Mouse (Mus musculus) forebrain, embryonic 10.5 days (tissue): Measurements from ENCODE around the gene Tuba4a. TPM values are rescaled to one million over a fixed set of nuclear protein-coding genes. Genes with fewer than 3 reads are reported as not detected.
A peak's percentile ranks its signal among the peaks of the same experiment; 100 is the strongest.

Source experiments
- DNase-seq: peaks from one replicate; pipeline ENCODE4 v3.0.0-alpha.2; 2017; ENCODE audit warnings: low spot score; ENCODE audit errors: extremely low spot score
- H3K27ac ChIP-seq: fragments of 300-500 bp; sonication (generic); 2 replicates; pipeline ENCODE4 v1.5.1; 2016; ENCODE audit warnings: mild to moderate bottlenecking
- H3K27me3 ChIP-seq: fragments of 300-500 bp; sonication (generic); 2 replicates; pipeline ENCODE4 v1.6.1; 2016; ENCODE audit warnings: mild to moderate bottlenecking; ENCODE audit not compliant: poor library complexity, severe bottlenecking
- H3K36me3 ChIP-seq: fragments of 300-500 bp; sonication (generic); replicated peaks from 2 replicates; pipeline ENCODE4 v1.6.1; 2016; ENCODE audit warnings: mild to moderate bottlenecking, moderate library complexity
- H3K4me1 ChIP-seq: fragments of 300-500 bp; sonication (generic); 2 replicates; pipeline ENCODE4 v1.6.1; 2016
- H3K4me3 ChIP-seq: fragments of 300-500 bp; sonication (generic); 2 replicates; pipeline ENCODE4 v1.5.1; 2016; ENCODE audit warnings: mild to moderate bottlenecking, moderate library complexity
- H3K9me3 ChIP-seq: fragments of 300-500 bp; sonication (generic); 2 replicates; pipeline ENCODE4 v1.6.1; 2016; ENCODE audit warnings: mild to moderate bottlenecking, moderate library complexity
- WGBS: fragments of 180-500 bp; shearing (Covaris S2); methylation state at CpG from one replicate; pipeline ENCODE4 v1.1.7; 2016; 5-methylcytosine and 5-hydroxymethylcytosine counted together
- polyA plus RNA-seq: library from polyadenylated mRNA; unstranded; fragments of >200 nt; fragmentation: Nextera tagmentation; extraction: Ambion mirVana; gene quantifications from 2 replicates; pipeline ENCODE4 v1.2.1, GENCODE M21; 2016

Tuba4a gene
- polyA plus RNA-seq, 1 experiment from 2014 or later, result 13.7 TPM

GRCm38 (mm10) chr1:75230335-75230994 is 10.8 kb upstream of the Tuba4a start:
- no peaks in the 10 kb centered on the region for H3K36me3 ChIP-seq
- WGBS, result 76% methylated on average over 7 of the region's 7 CpGs
- H3K9me3 ChIP-seq, result no peaks in the 10 kb centered on the region
- peaks cover 9% of the 10 kb centered on the region for H3K4me1 ChIP-seq
- H3K27me3 ChIP-seq, result peaks cover 12% of the 10 kb centered on the region
- no peak overlapping the region for H3K27ac ChIP-seq
- no peak for DNase-seq
- H3K4me3 ChIP-seq, result no peak overlapping the region

DNA sequence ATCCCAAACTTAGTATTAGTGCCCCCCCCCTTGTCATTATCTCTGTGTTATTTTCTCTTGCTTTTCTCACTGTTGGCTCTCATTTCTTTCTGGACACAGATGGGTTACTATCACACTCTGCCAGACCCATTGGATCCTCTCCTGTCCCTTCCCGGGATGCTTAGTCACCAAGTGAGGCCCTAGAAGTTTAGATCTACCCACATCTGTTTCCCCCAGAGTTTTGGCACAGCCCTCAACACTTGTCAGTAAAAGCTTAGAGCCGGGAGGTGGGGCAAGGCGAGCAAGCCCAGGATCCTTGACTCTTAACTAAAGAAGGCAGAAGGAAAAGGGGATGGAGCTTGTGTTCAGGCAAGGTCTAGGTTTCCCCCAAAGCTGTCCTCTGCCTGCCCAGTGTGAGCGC is 9.5 kb upstream of the Tuba4a start:
- Histone ChIP-seq H3K4me3 (no peak overlapping the region), H3K27me3 (peaks cover 4% of the 10 kb centered on the region), H3K27ac (no peak overlapping the region), H3K36me3 (no peaks in the 10 kb centered on the region), H3K4me1 (no peaks in the 10 kb centered on the region; the same call in 1 of the 2 replicates), H3K9me3 (no peaks in the 10 kb centered on the region)
- whole genome bisulfite sequencing, result 80% methylated on average over 4 of the region's 4 CpGs
- no peak for DNase-seq

- H3K4me3 ChIP-seq, result no peak overlapping the region
- WGBS, result 68% methylated on average over 1 of the region's 1 CpGs
- H3K36me3 ChIP-seq, result no peaks in the 10 kb centered on the region
- no peak for DNase-seq
- H3K4me1 ChIP-seq, result no peaks in the 10 kb centered on the region
- no peak overlapping the region for H3K27ac ChIP-seq
- H3K9me3 ChIP-seq, result no peaks in the 10 kb centered on the region
- H3K27me3 ChIP-seq, result peaks cover 10% of the 10 kb centered on the region
Observed at GRCm38 (mm10) chr1:75227653-75228052, 8.0 kb upstream of the Tuba4a start.

DNA sequence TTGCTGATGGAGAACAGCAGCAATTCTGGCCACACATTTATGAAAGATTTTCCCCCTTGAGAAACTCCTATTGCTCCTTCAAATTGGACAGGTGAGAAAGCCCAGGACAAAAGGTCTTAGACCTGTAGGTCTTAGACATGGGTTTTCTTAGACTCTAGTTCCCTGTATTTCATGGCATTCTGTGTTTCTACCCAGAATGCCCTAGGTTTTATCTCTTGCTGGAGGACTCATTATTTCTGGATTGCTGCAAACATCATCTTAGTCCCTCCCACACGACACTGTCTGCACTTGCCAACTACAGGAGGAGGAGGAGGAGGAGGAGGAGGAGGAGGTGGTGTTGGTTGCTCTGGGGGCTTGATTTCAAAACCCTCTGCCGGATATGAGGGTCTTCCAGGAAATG is 6.5 kb upstream of the Tuba4a start:
- WGBS, result 82% methylated on average over 2 of the region's 2 CpGs
- Histone ChIP-seq H3K4me1 (no peaks in the 10 kb centered on the region), H3K27me3 (peaks cover 26% of the 10 kb centered on the region), H3K9me3 (no peaks in the 10 kb centered on the region), H3K27ac (no peak overlapping the region), H3K36me3 (no peaks in the 10 kb centered on the region), H3K4me3 (no peak overlapping the region)
- no peak for DNase-seq

- no peaks in the 10 kb centered on the region for H3K36me3 ChIP-seq
- DNase-seq, result no peak
- no peaks in the 10 kb centered on the region for H3K9me3 ChIP-seq
- no peak overlapping the region for H3K4me3 ChIP-seq
- 74% methylated on average over 3 of the region's 3 CpGs for WGBS
- H3K27me3 ChIP-seq, result peaks cover 32% of the 10 kb centered on the region
- H3K27ac ChIP-seq, result no peak overlapping the region
- H3K4me1 ChIP-seq, result no peaks in the 10 kb centered on the region
Observed at GRCm38 (mm10) chr1:75225473-75225872, 5.8 kb upstream of the Tuba4a start.

GRCm38 (mm10) chr1:75223532-75223931 is 3.9 kb upstream of the Tuba4a start:
- H3K27ac ChIP-seq, result no peak overlapping the region
- H3K4me1 ChIP-seq, result peaks cover 14% of the 10 kb centered on the region
- H3K27me3 ChIP-seq, result peaks cover 52% of the 10 kb centered on the region
- 77% methylated on average over 6 of the region's 6 CpGs for WGBS
- H3K9me3 ChIP-seq, result no peaks in the 10 kb centered on the region
- no peak for DNase-seq
- H3K36me3 ChIP-seq, result no peaks in the 10 kb centered on the region
- H3K4me3 ChIP-seq, result no peak overlapping the region

DNA sequence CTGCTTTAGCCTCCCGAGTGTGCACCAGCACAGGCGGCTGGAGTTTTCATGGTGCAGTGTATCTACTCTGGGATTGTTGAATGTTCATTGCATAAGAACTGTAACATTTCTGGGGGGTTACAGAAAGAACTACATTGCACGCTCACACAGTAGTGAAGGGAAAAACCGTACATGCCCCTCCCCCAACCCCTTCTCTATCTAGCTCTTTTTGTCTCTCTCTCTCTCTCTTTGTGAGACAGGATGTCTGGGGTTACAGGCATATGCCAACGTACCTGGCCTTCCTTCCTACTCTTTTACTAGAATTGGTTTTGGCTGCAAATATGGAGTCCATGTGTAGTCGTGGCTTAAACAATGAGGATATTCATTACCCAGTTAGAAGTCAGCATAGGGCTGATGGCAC is 3.3 kb upstream of the Tuba4a start:
- H3K27me3 ChIP-seq, result peaks cover 58% of the 10 kb centered on the region
- H3K9me3 ChIP-seq, result no peaks in the 10 kb centered on the region
- H3K27ac ChIP-seq, result no peak overlapping the region
- H3K4me1 ChIP-seq, result peaks cover 20% of the 10 kb centered on the region
- H3K4me3 ChIP-seq, result no peak overlapping the region
- H3K36me3 ChIP-seq, result no peaks in the 10 kb centered on the region
- DNase-seq, result no peak
- WGBS, result 81% methylated on average over 6 of the region's 6 CpGs

- no peak overlapping the region for H3K27ac ChIP-seq
- H3K27me3 ChIP-seq, result peaks cover 72% of the 10 kb centered on the region
- H3K36me3 ChIP-seq, result no peaks in the 10 kb centered on the region
- no peak overlapping the region for H3K4me3 ChIP-seq
- WGBS, result 80% methylated on average over 3 of the region's 3 CpGs
- H3K9me3 ChIP-seq, result no peaks in the 10 kb centered on the region
- H3K4me1 ChIP-seq, result peaks cover 21% of the 10 kb centered on the region
- no peak for DNase-seq
Observed at GRCm38 (mm10) chr1:75221538-75221937, 1.9 kb upstream of the Tuba4a start.

DNA sequence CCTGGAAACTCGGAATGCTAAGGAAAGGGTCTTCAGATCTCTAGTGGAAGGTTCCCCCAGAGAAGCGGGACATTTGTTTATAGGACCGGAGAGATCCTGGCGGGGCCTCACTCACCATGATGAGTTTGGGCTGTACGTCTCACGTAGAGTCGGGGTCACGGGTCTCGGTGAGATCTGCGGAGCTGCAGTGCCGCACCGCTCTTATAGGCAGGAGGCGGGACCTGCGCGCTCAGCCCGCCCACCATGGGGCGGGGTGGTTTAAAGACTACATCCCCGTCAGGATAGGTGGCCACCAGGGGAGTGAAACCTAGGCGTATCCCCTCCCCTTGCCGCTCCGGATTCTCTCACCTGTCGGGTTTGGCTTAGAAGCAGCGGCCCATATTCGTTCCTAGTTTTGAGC is 587 bp downstream of the Tuba4a start:
- peak overlapping the region; percentile 65 for H3K4me3 ChIP-seq
- H3K4me1 ChIP-seq, result peaks cover 21% of the 10 kb centered on the region
- H3K27ac ChIP-seq, result peak overlapping the region; percentile 53; the same call in 1 of the 2 replicates
- DNase-seq, result peak; percentile 64
- peaks cover 21% of the 10 kb centered on the region for H3K36me3 ChIP-seq
- under 1% methylated on average over 24 of the region's 24 CpGs for WGBS
- peaks cover 82% of the 10 kb centered on the region for H3K27me3 ChIP-seq
- no peaks in the 10 kb centered on the region for H3K9me3 ChIP-seq

- peaks cover 21% of the 10 kb centered on the region for H3K4me1 ChIP-seq
- H3K36me3 ChIP-seq, result peaks cover 28% of the 10 kb centered on the region
- H3K27ac ChIP-seq, result peak overlapping the region; percentile 53; the same call in 1 of the 2 replicates
- peak overlapping the region; percentile 65 for H3K4me3 ChIP-seq
- H3K9me3 ChIP-seq, result no peaks in the 10 kb centered on the region
- peak; percentile 21 for DNase-seq
- H3K27me3 ChIP-seq, result peaks cover 79% of the 10 kb centered on the region
- 1% methylated on average over 38 of the region's 38 CpGs for WGBS
Observed at GRCm38 (mm10) chr1:75218227-75219001, 1.3 kb downstream of the Tuba4a start.

GRCm38 (mm10) chr1:75217893-75218226 is 1.8 kb downstream of the Tuba4a start:
- DNase-seq, result no peak
- H3K27me3 ChIP-seq, result peaks cover 74% of the 10 kb centered on the region

GRCm38 (mm10) chr1:75216797-75217585 is 2.7 kb downstream of the Tuba4a start:
- H3K9me3 ChIP-seq, result no peaks in the 10 kb centered on the region
- no peak for DNase-seq
- peaks cover 65% of the 10 kb centered on the region for H3K27me3 ChIP-seq
- peaks cover 42% of the 10 kb centered on the region for H3K36me3 ChIP-seq
- 83% methylated on average over 13 of the region's 13 CpGs for WGBS
- peaks cover 33% of the 10 kb centered on the region for H3K4me1 ChIP-seq
- H3K4me3 ChIP-seq, result no peak overlapping the region
- no peak overlapping the region for H3K27ac ChIP-seq

More at GRCm38 (mm10) chr1:75217893-75218226, 1.8 kb downstream of the Tuba4a start:
- H3K4me3 ChIP-seq, result peak overlapping the region; percentile 65
- no peaks in the 10 kb centered on the region for H3K9me3 ChIP-seq
- peaks cover 24% of the 10 kb centered on the region for H3K4me1 ChIP-seq
- peaks cover 33% of the 10 kb centered on the region for H3K36me3 ChIP-seq
- no peak overlapping the region for H3K27ac ChIP-seq
- WGBS, result 8% methylated on average over 6 of the region's 6 CpGs

DNA sequence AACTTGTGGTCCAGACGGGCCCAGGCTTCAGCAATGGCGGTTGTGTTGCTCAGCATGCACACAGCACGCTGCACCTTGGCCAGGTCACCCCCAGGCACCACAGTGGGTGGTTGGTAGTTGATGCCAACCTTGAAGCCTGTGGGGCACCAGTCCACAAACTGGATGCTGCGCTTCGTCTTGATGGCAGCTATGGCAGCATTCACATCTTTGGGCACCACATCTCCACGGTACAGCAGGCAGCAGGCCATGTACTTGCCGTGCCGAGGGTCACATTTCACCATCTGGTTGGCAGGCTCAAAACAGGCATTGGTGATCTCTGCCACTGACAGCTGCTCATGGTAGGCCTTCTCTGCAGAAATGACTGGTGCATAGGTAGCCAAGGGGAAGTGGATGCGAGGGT is 3.9 kb downstream of the Tuba4a start:
- peaks cover 46% of the 10 kb centered on the region for H3K36me3 ChIP-seq
- H3K4me3 ChIP-seq, result no peak overlapping the region
- no peaks in the 10 kb centered on the region for H3K9me3 ChIP-seq
- H3K4me1 ChIP-seq, result peaks cover 42% of the 10 kb centered on the region
- no peak overlapping the region for H3K27ac ChIP-seq
- no peak for DNase-seq
- 92% methylated on average over 9 of the region's 9 CpGs for WGBS
- H3K27me3 ChIP-seq, result peaks cover 53% of the 10 kb centered on the region
